ENCODE assay signal across 22 mouse cellular contexts in genomic region chr7:45790721-45791120, GRCm38 (mm10). TPM values are rescaled to one million over a fixed set of nuclear protein-coding genes. Genes with fewer than 3 reads are reported as not detected.
DNase-seq lines count a peak whose midpoint lies in the region; ATAC-seq and TF ChIP-seq lines count a peak whose summit lies in the region.
"Had no signal": no experiment of that assay in that cellular context is flagged by ENCODE, and none has a peak within 500 bp of the region (broad histone marks: within the 10 kb centered on the region; RNA-seq: fewer than 3 reads in every experiment).

No protein-coding gene starts in this region.

- TF ChIP-seq POLR2A in kidney, adult 2 months (IDR thresholded peaks at IDR 0.05; ENCODE audit: low read depth, low read length): no peak

- no peaks in the 10 kb centered on the region for H3K36me3 ChIP-seq in kidney, adult 2 months (ENCODE audit: control insufficient read depth, insufficient read depth, low read length)
- H3K36me3 ChIP-seq: heart, embryonic 15.5 days had no signal

- 47% methylated on average over 6 of the region's 6 CpGs for WGBS in kidney, adult 2 months

- H3K27ac ChIP-seq in kidney, adult 2 months (ENCODE audit: insufficient read depth, low read depth, low read length): no peak overlapping the region
- H3K27ac ChIP-seq: forebrain, embryonic 12.5 days; heart, embryonic 15.5 days; macrophage; midbrain, embryonic 10.5 days; neural tube, embryonic 13.5 days had no signal

- H3K4me3 ChIP-seq in kidney, adult 2 months (ENCODE audit: insufficient read depth, low read depth, low read length): no peak overlapping the region
- H3K4me3 ChIP-seq: forebrain, embryonic 12.5 days; heart, embryonic 15.5 days; midbrain, embryonic 10.5 days; neural tube, embryonic 13.5 days had no signal

- no peaks in the 10 kb centered on the region for H3K4me1 ChIP-seq in kidney, adult 2 months (ENCODE audit: control insufficient read depth, insufficient read depth, low read length)

- no peak for ATAC-seq in cerebellum, adult (ENCODE audit: insufficient number of reproducible peaks, low FRiP score, low TSS enrichment)
- ATAC-seq: hindbrain, embryonic 16.5 days; intestine, embryonic 16.5 days had no signal

- no peaks in the 10 kb centered on the region for H3K27me3 ChIP-seq in kidney, adult 2 months (replicated peaks; ENCODE audit: control insufficient read depth, insufficient read depth, low read length)

- peak; percentile 36 for DNase-seq in cerebellum, adult 11-12 months
- DNase-seq in kidney, adult 2 months: peak; percentile 60
- DNase-seq in kidney, adult 18-20 months: no peak
- peak; percentile 59 for DNase-seq in lung, postnatal 10 days
- DNase-seq in lung, postnatal 25 days (ENCODE audit: low spot score): no peak
- DNase-seq in kidney, postnatal 4 days: peak; percentile 61 to 64
- DNase-seq: adrenal gland, adult 8-10 months; cerebellum, postnatal 14 days; gastrocnemius, postnatal 10 days; heart, adult 18-20 months; left cerebral cortex, postnatal 4 days; lung, adult 18-20 months; right cerebral cortex, adult 18-20 months had no signal

- TF ChIP-seq CTCF in kidney, adult 2 months (conservative IDR thresholded peaks at IDR 0.05; ENCODE audit: insufficient read depth, insufficient read length, low read depth, low read length): no peak

RNA-seq across cellular contexts. Expression of gene Sult2b1, which starts 6.3 kb away (rescaled TPM):
- 4.2 and 6.1 TPM in 2 replicates for polyA plus RNA-seq in kidney, adult 2 months (2012; rRNA removed)
- polyA plus RNA-seq: liver, adult 2 months had no signal

RNA-seq across cellular contexts. Expression of gene Lmtk3, which starts 7.2 kb away (rescaled TPM):
- 5.7 and 7.3 TPM in 2 replicates for polyA plus RNA-seq in kidney, adult 2 months (2012; rRNA removed)
- polyA plus RNA-seq: heart, embryonic 15.5 days had no signal

RNA-seq across cellular contexts. Expression of gene Cyth2, which starts 23.7 kb away (rescaled TPM):
- 43.3 and 44.7 TPM in 2 replicates for polyA plus RNA-seq in kidney, adult 2 months (2012; rRNA removed)

RNA-seq across cellular contexts. Expression of gene Kcnj14, which starts 33.9 kb away (rescaled TPM):
- polyA plus RNA-seq in kidney, adult 2 months (2012; rRNA removed): 0.28 and 0.31 TPM in 2 replicates
- polyA plus RNA-seq: macrophage had no signal

RNA-seq across cellular contexts. Expression of gene Grwd1, which starts 40.0 kb away (rescaled TPM):
- polyA plus RNA-seq in kidney, adult 2 months (2012; rRNA removed): 12.3 and 12.9 TPM in 2 replicates

Comparison
In these comparisons a context has a peak if more than half of its experiments do, and no peak if none do; other contexts are left out.
1. DNase-seq: peak in cerebellum, adult 11-12 months (single experiment), kidney, adult 2 months (single experiment), lung, postnatal 10 days (single experiment) and kidney, postnatal 4 days (2 of 2); none in kidney, adult 18-20 months (single experiment) and lung, postnatal 25 days (single experiment).